Comparison of ENCODE assay signal across 18 mouse cellular contexts in the genomic region with DNA sequence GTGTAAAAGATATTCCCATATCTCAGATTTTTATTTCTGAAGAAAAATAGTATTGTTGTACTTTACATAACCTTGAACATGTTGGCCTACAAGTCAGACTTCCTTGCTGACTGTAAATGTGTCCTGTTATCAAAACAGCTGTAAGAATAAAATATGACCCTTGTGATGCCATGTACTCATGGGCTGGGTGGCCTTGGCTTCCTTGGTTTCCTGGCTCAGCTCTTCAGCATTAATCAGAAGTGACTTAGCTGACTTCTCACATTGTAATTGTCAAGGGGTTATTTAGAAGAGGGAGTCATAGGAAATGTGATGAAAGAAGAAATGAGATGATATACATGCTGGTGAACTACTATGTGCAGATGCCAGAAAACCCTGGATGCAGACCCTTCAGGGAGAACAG.
"Had no signal": no experiment of that assay in that cellular context is flagged by ENCODE, and none has a peak within 500 bp of the region (broad histone marks: within the 10 kb centered on the region; RNA-seq: fewer than 3 reads in every experiment).

No protein-coding gene starts in this region.

- H3K4me2 ChIP-seq: lung, embryonic 14.5 days; midbrain, embryonic 11.5 days; midbrain, embryonic 13.5 days; midbrain, embryonic 15.5 days; neural tube, embryonic 12.5 days had no signal

- H3K9me3 ChIP-seq: megakaryocyte, embryonic 14.5 days; midbrain, embryonic 13.5 days; midbrain, embryonic 15.5 days; neural tube, embryonic 12.5 days had no signal

- H3K27ac ChIP-seq: macrophage; midbrain, embryonic 13.5 days; midbrain, embryonic 15.5 days; neural tube, embryonic 12.5 days had no signal

- H3K27me3 ChIP-seq: megakaryocyte, embryonic 14.5 days; midbrain, embryonic 13.5 days; midbrain, embryonic 15.5 days; neural tube, embryonic 12.5 days had no signal

- H3K36me3 ChIP-seq: midbrain, embryonic 13.5 days; midbrain, embryonic 15.5 days; neural tube, embryonic 12.5 days had no signal

- H3K4me3 ChIP-seq: megakaryocyte, embryonic 14.5 days; midbrain, embryonic 13.5 days; midbrain, embryonic 15.5 days; neural tube, embryonic 12.5 days had no signal

- DNase-seq: liver, postnatal 0 days; lung, embryonic 14.5 days; lung, postnatal 14 days; lung, postnatal 36 days; retina, postnatal 1 day; right cerebral cortex, adult 18-20 months; right cerebral cortex, postnatal 25 days; right cerebral cortex, postnatal 4 days; spleen, adult 18-20 months; thymus, adult 18-20 months; thymus, postnatal 14 days; thymus, postnatal 36 days had no signal

- ATAC-seq: liver, postnatal 0 days; midbrain, embryonic 13.5 days; midbrain, embryonic 15.5 days had no signal

- H3K9ac ChIP-seq: liver, postnatal 0 days; lung, embryonic 14.5 days; midbrain, embryonic 13.5 days; midbrain, embryonic 15.5 days; neural tube, embryonic 12.5 days had no signal

- H3K4me1 ChIP-seq: midbrain, embryonic 13.5 days; midbrain, embryonic 15.5 days; neural tube, embryonic 12.5 days had no signal
